Mouse (Mus musculus): ENCODE results near the gene Sfn. TPM values are rescaled to one million over a fixed set of nuclear protein-coding genes. Genes with fewer than 3 reads are reported as not detected.

The Sfn gene
- polyA plus RNA-seq, 2 experiments: 139 to 295 TPM

DNA sequence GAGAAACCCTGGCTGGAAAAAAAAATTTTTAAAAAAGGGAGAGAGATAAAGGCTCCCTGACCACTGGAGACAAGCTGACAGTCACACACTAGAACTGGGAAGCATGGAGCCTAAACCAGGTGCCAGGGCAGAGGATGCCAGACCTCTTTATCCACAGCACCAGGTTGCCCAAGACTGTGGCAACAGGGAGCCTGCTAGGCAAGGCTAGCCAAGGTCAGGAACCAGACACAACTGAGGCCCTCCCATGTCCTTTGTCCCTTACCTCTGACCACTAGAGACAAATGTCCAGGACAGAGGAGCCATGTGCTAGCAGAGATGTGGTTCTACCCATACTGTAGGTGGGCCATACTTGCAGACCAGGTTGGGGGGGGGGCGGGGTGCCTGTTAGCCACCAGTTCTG is 49.9 kb downstream of the Sfn start:
- no peak overlapping the region for H3K4me2 ChIP-seq (replicated peaks; ENCODE audit: low read depth, low read length, severe bottlenecking)
- TF ChIP-seq POLR2A (IDR thresholded peaks at IDR 0.05; ENCODE audit: borderline replicate concordance, extremely low read depth, insufficient read depth, insufficient read length): no peak
- no peak overlapping the region for H3K4me3 ChIP-seq (replicated peaks; ENCODE audit: low read length)
- no peaks in the 10 kb centered on the region for H3K4me1 ChIP-seq (ENCODE audit: control insufficient read depth, insufficient read depth, low read length)
- DNase-seq (ENCODE audit: low spot score) (no peak), ATAC-seq (ENCODE audit: low FRiP score, low read depth) (no peak)
- H3K36me3 ChIP-seq (ENCODE audit: control insufficient read depth, insufficient read depth, low read length): no peaks in the 10 kb centered on the region
- H3K9ac ChIP-seq (ENCODE audit: low read depth, low read length, severe bottlenecking): no peak overlapping the region
- H3K27ac ChIP-seq (replicated peaks; ENCODE audit: low read depth, low read length): no peak overlapping the region
- H3K9me3 ChIP-seq (ENCODE audit: control insufficient read depth, low read length): no peaks in the 10 kb centered on the region; the same call in 1 of the 2 replicates
- WGBS: 100% methylated on average over 1 of the region's 1 CpGs
- no peaks in the 10 kb centered on the region for H3K27me3 ChIP-seq (ENCODE audit: control insufficient read depth, insufficient read depth, low read length)

Small RNA genes within 50 kb of the gene (microRNA-seq; reads per million reads assigned to microRNA genes)
- gene Gm23158: not detected

Other genes starting within 250 kb of the Sfn start
- gene Wdtc1, start 248.7 kb downstream of the Sfn start, polyA plus RNA-seq (2012; rRNA removed): 27.8 and 35.9 TPM in 2 replicates
- gene Wdtc1, start 248.7 kb downstream of the Sfn start, polyA plus RNA-seq (2014; fragmentation: Nextera tagmentation; extraction: Ambion mirVana): 17.6 and 18.6 TPM in 2 replicates
- gene Slc9a1, start 232.5 kb downstream of the Sfn start, polyA plus RNA-seq (2012; rRNA removed): 36.7 and 46.7 TPM in 2 replicates
- gene Slc9a1, start 232.5 kb downstream of the Sfn start, polyA plus RNA-seq (2014; fragmentation: Nextera tagmentation; extraction: Ambion mirVana): 11.4 and 11.5 TPM in 2 replicates
- 0.80 and 1.0 TPM in 2 replicates for gene Tent5b, start 122.0 kb downstream of the Sfn start, polyA plus RNA-seq (2012; rRNA removed)
- 1.4 and 1.7 TPM in 2 replicates for gene Tent5b, start 122.0 kb downstream of the Sfn start, polyA plus RNA-seq (2014; fragmentation: Nextera tagmentation; extraction: Ambion mirVana)
- 5.4 and 7.1 TPM in 2 replicates for gene Trnp1, start 103.6 kb downstream of the Sfn start, polyA plus RNA-seq (2012; rRNA removed)
- gene Trnp1, start 103.6 kb downstream of the Sfn start, polyA plus RNA-seq (2014; fragmentation: Nextera tagmentation; extraction: Ambion mirVana): 5.0 and 6.1 TPM in 2 replicates
- gene Kdf1, start 83.2 kb downstream of the Sfn start, polyA plus RNA-seq (2012; rRNA removed): 7.1 and 9.0 TPM in 2 replicates
- gene Kdf1, start 83.2 kb downstream of the Sfn start, polyA plus RNA-seq (2014; fragmentation: Nextera tagmentation; extraction: Ambion mirVana): 13.5 and 18.8 TPM in 2 replicates
- 141 and 184 TPM in 2 replicates for gene Nudc, start 56.2 kb downstream of the Sfn start, polyA plus RNA-seq (2012; rRNA removed)
- gene Nudc, start 56.2 kb downstream of the Sfn start, polyA plus RNA-seq (2014; fragmentation: Nextera tagmentation; extraction: Ambion mirVana): 180 and 197 TPM in 2 replicates
- gene Nr0b2, start 48.8 kb downstream of the Sfn start, polyA plus RNA-seq (2012; rRNA removed): 0.05 TPM in 1 of 2 replicates, not detected in the other
- 0.17 TPM in 1 of 2 replicates, not detected in the other for gene Nr0b2, start 48.8 kb downstream of the Sfn start, polyA plus RNA-seq (2014; fragmentation: Nextera tagmentation; extraction: Ambion mirVana)
- 8.0 and 8.4 TPM in 2 replicates for gene Gpatch3, start 27.4 kb downstream of the Sfn start, polyA plus RNA-seq (2012; rRNA removed)
- 8.1 and 9.2 TPM in 2 replicates for gene Gpatch3, start 27.4 kb downstream of the Sfn start, polyA plus RNA-seq (2014; fragmentation: Nextera tagmentation; extraction: Ambion mirVana)
- gene Gpn2, start 17.8 kb downstream of the Sfn start, polyA plus RNA-seq (2012; rRNA removed): 33.2 and 42.0 TPM in 2 replicates
- 17.6 and 19.6 TPM in 2 replicates for gene Gpn2, start 17.8 kb downstream of the Sfn start, polyA plus RNA-seq (2014; fragmentation: Nextera tagmentation; extraction: Ambion mirVana)
- gene Zdhhc18, start 48.0 kb upstream of the Sfn start, polyA plus RNA-seq (2012; rRNA removed): 38.0 and 46.5 TPM in 2 replicates
- gene Zdhhc18, start 48.0 kb upstream of the Sfn start, polyA plus RNA-seq (2014; fragmentation: Nextera tagmentation; extraction: Ambion mirVana): 4.0 and 7.0 TPM in 2 replicates
- 12.2 and 13.7 TPM in 2 replicates for gene Pigv, start 70.5 kb upstream of the Sfn start, polyA plus RNA-seq (2012; rRNA removed)
- 10.9 and 12.5 TPM in 2 replicates for gene Pigv, start 70.5 kb upstream of the Sfn start, polyA plus RNA-seq (2014; fragmentation: Nextera tagmentation; extraction: Ambion mirVana)
- 70.8 and 87.1 TPM in 2 replicates for gene Arid1a, start 154.6 kb upstream of the Sfn start, polyA plus RNA-seq (2012; rRNA removed)
- 33.3 and 40.8 TPM in 2 replicates for gene Arid1a, start 154.6 kb upstream of the Sfn start, polyA plus RNA-seq (2014; fragmentation: Nextera tagmentation; extraction: Ambion mirVana)

Data from limb, embryonic 14.5 days (tissue).